Mouse (Mus musculus) embryonic facial prominence, embryonic 11.5 days (tissue): ENCODE data around the gene Gm1993. TPM values are rescaled to one million over a fixed set of nuclear protein-coding genes. Genes with fewer than 3 reads are reported as not detected.
"Not testable (repeated sequence)": the region's sequence is repeated elsewhere in the genome, so short reads cannot be mapped to it uniquely, and the experiment has no call there.

Experiments
- ATAC-seq: fragments of 200-750 bp; cut with Nextera tagmentation; replicated peaks from 2 replicates; pipeline ENCODE4 v1.8.0; 2017; ENCODE audit warnings: low read depth; ENCODE audit not compliant: insufficient number of reproducible peaks, low FRiP score, low TSS enrichment
- DNase-seq: peaks from one replicate; pipeline ENCODE4 v3.0.0-alpha.2; 2015; ENCODE audit warnings: low spot score
- H3K27ac ChIP-seq: fragments of 300-500 bp; sonication (generic); replicated peaks from 2 replicates; pipeline ENCODE4 v1.5.1; 2014; ENCODE audit warnings: mild to moderate bottlenecking, low read depth, low read length, control low read depth
- H3K27me3 ChIP-seq: fragments of 300-500 bp; sonication (generic); 2 replicates; pipeline ENCODE4 v1.6.1; 2014; ENCODE audit warnings: mild to moderate bottlenecking, low read length, moderate library complexity, mixed read lengths; ENCODE audit not compliant: control insufficient read depth, insufficient read depth
- H3K36me3 ChIP-seq: fragments of 300-500 bp; sonication (generic); replicated peaks from 2 replicates; pipeline ENCODE4 v1.6.1; 2014; ENCODE audit warnings: low read depth, mild to moderate bottlenecking, low read length, moderate library complexity, mixed read lengths; ENCODE audit not compliant: control insufficient read depth, insufficient read depth
- H3K4me1 ChIP-seq: fragments of 300-500 bp; sonication (generic); 2 replicates; pipeline ENCODE4 v1.6.1; 2014; ENCODE audit warnings: low read length, mixed read lengths; ENCODE audit not compliant: control insufficient read depth, insufficient read depth
- H3K4me2 ChIP-seq: fragments of 300-500 bp; sonication (generic); 2 replicates; pipeline ENCODE4 v1.6.1; 2014; ENCODE audit warnings: low read depth, mild to moderate bottlenecking, control low read depth, low read length, moderate library complexity
- H3K4me3 ChIP-seq: fragments of 300-500 bp; sonication (generic); 2 replicates; pipeline ENCODE4 v1.5.1; 2014; ENCODE audit warnings: low read depth, low read length, control low read depth
- H3K9ac ChIP-seq: fragments of 300-500 bp; sonication (generic); replicated peaks from 2 replicates; pipeline ENCODE4 v1.6.1; 2014; ENCODE audit warnings: mild to moderate bottlenecking, control low read depth, low read length
- H3K9me3 ChIP-seq: fragments of 300-500 bp; sonication (generic); replicated peaks from 2 replicates; pipeline ENCODE4 v1.6.1; 2016; ENCODE audit warnings: mild to moderate bottlenecking, low read length, inconsistent platforms, mixed read lengths; ENCODE audit not compliant: control insufficient read depth
- WGBS: fragments of 180-500 bp; shearing (Covaris S2); extraction: QIAGEN DNeasy Blood & Tissue Kit; methylation state at CpG from one replicate; pipeline ENCODE4 v1.1.7; 2014; 5-methylcytosine and 5-hydroxymethylcytosine counted together
- polyA plus RNA-seq: library from polyadenylated mRNA; unstranded; fragments of >200 nt; fragmentation: Nextera tagmentation; extraction: Ambion mirVana; gene quantifications from 2 replicates; pipeline ENCODE4 v1.2.1, GENCODE M21; 2014

Gm1993 gene
- not detected in 2 replicates for polyA plus RNA-seq

GRCm38 (mm10) chrX:25570352-25570751 lies at the start of gene Gm1993:
Gene Gm1993 (minus strand): TSS chrX:25570452.
- H3K9ac ChIP-seq, H3K27me3 ChIP-seq, DNase-seq, ATAC-seq, H3K4me3 ChIP-seq, H3K4me2 ChIP-seq, H3K4me1 ChIP-seq, H3K36me3 ChIP-seq, H3K27ac ChIP-seq, H3K9me3 ChIP-seq: not testable (repeated sequence)
- 85% methylated on average over 7 of the region's 7 CpGs for WGBS
